Mouse (Mus musculus): ENCODE results near the gene Clic6. TPM values are rescaled to one million over a fixed set of nuclear protein-coding genes. Genes with fewer than 3 reads are reported as not detected.
A peak's percentile ranks its signal among the peaks of the same experiment; 100 is the strongest.
"Not testable (repeated sequence)": the region's sequence is repeated elsewhere in the genome, so short reads cannot be mapped to it uniquely, and the experiment has no call there.

Clic6 gene
- polyA plus RNA-seq, 1 experiment from 2014 or later: 7.1 TPM

- H3K27me3 ChIP-seq (ENCODE audit: insufficient read depth, low read length): no peaks in the 10 kb centered on the region
- H3K4me2 ChIP-seq (ENCODE audit: low read length): no peak overlapping the region
- H3K4me3 ChIP-seq (replicated peaks; ENCODE audit: low read depth, low read length): no peak overlapping the region
- no peaks in the 10 kb centered on the region for H3K36me3 ChIP-seq (ENCODE audit: insufficient read depth, low read length)
- no peaks in the 10 kb centered on the region for H3K4me1 ChIP-seq (replicated peaks; ENCODE audit: insufficient read depth, low read length)
- 68% methylated on average over 13 of the region's 13 CpGs for WGBS
- DNase-seq (ENCODE audit: low spot score) (no peak), ATAC-seq (replicated peaks; ENCODE audit: low FRiP score, low read depth) (no peak)
- H3K27ac ChIP-seq: no peak overlapping the region
- no peaks in the 10 kb centered on the region for H3K9me3 ChIP-seq (replicated peaks; ENCODE audit: low read length)
- H3K9ac ChIP-seq (ENCODE audit: low read depth, low read length): no peak overlapping the region
- no peak for TF ChIP-seq CTCF (IDR thresholded peaks at IDR 0.05; ENCODE audit: low read depth)
These were observed 25.6 kb downstream of the Clic6 start for GRCm38 (mm10) chr16:92510835-92511772.

- Histone ChIP-seq H3K36me3 (ENCODE audit: insufficient read depth, low read length) (no peaks in the 10 kb centered on the region), H3K9me3 (replicated peaks; ENCODE audit: low read length) (no peaks in the 10 kb centered on the region), H3K4me3 (replicated peaks; ENCODE audit: low read depth, low read length) (no peak overlapping the region), H3K4me2 (ENCODE audit: low read length) (no peak overlapping the region), H3K4me1 (replicated peaks; ENCODE audit: insufficient read depth, low read length) (no peaks in the 10 kb centered on the region), H3K27ac (no peak overlapping the region), H3K27me3 (ENCODE audit: insufficient read depth, low read length) (no peaks in the 10 kb centered on the region), H3K9ac (ENCODE audit: low read depth, low read length) (no peak overlapping the region)
- TF ChIP-seq CTCF (IDR thresholded peaks at IDR 0.05; ENCODE audit: low read depth): peak; percentile 67
- WGBS: 61% methylated on average over 5 of the region's 5 CpGs
- no peak for DNase-seq (ENCODE audit: low spot score)
- ATAC-seq (replicated peaks; ENCODE audit: low FRiP score, low read depth): no peak
These were observed 26.3 kb downstream of the Clic6 start for GRCm38 (mm10) chr16:92511773-92512391.

- not testable (repeated sequence) for H3K27me3 ChIP-seq (ENCODE audit: insufficient read depth, low read length); DNase-seq (ENCODE audit: low spot score); H3K9ac ChIP-seq (ENCODE audit: low read depth, low read length); H3K4me3 ChIP-seq (replicated peaks; ENCODE audit: low read depth, low read length); H3K27ac ChIP-seq; H3K4me2 ChIP-seq (ENCODE audit: low read length); H3K36me3 ChIP-seq (ENCODE audit: insufficient read depth, low read length); H3K4me1 ChIP-seq (replicated peaks; ENCODE audit: insufficient read depth, low read length); ATAC-seq (replicated peaks; ENCODE audit: low FRiP score, low read depth); H3K9me3 ChIP-seq (replicated peaks; ENCODE audit: low read length)
- 87% methylated on average over 7 of the region's 9 CpGs for WGBS
These were observed 29.4 kb downstream of the Clic6 start for GRCm38 (mm10) chr16:92514896-92515295.

GRCm38 (mm10) chr16:92516139-92516538, 30.6 kb downstream of the Clic6 start:
- Histone ChIP-seq H3K36me3 (ENCODE audit: insufficient read depth, low read length) (no peaks in the 10 kb centered on the region), H3K4me2 (ENCODE audit: low read length) (no peak overlapping the region), H3K27me3 (ENCODE audit: insufficient read depth, low read length) (no peaks in the 10 kb centered on the region), H3K9me3 (replicated peaks; ENCODE audit: low read length) (no peaks in the 10 kb centered on the region), H3K27ac (no peak overlapping the region), H3K4me3 (replicated peaks; ENCODE audit: low read depth, low read length) (no peak overlapping the region), H3K4me1 (replicated peaks; ENCODE audit: insufficient read depth, low read length) (no peaks in the 10 kb centered on the region), H3K9ac (ENCODE audit: low read depth, low read length) (no peak overlapping the region)
- ATAC-seq (replicated peaks; ENCODE audit: low FRiP score, low read depth): no peak
- no peak for DNase-seq (ENCODE audit: low spot score)
- WGBS: 74% methylated on average over 9 of the region's 9 CpGs
- no peak for TF ChIP-seq CTCF (IDR thresholded peaks at IDR 0.05; ENCODE audit: low read depth)

GRCm38 (mm10) chr16:92518718-92519117, 33.2 kb downstream of the Clic6 start:
- H3K4me3 ChIP-seq (replicated peaks; ENCODE audit: low read depth, low read length): no peak overlapping the region
- H3K4me1 ChIP-seq (replicated peaks; ENCODE audit: insufficient read depth, low read length): no peaks in the 10 kb centered on the region
- no peak for TF ChIP-seq CTCF (IDR thresholded peaks at IDR 0.05; ENCODE audit: low read depth)
- ATAC-seq (replicated peaks; ENCODE audit: low FRiP score, low read depth) (0 out of 2 replicates have a peak, but pooled peaks have one; percentile 49), DNase-seq (ENCODE audit: low spot score) (peak; percentile 27)
- no peaks in the 10 kb centered on the region for H3K9me3 ChIP-seq (replicated peaks; ENCODE audit: low read length)
- WGBS: 44% methylated on average over 4 of the region's 4 CpGs
- H3K36me3 ChIP-seq (ENCODE audit: insufficient read depth, low read length): no peaks in the 10 kb centered on the region
- no peak overlapping the region for H3K27ac ChIP-seq
- H3K4me2 ChIP-seq (ENCODE audit: low read length): no peak overlapping the region
- no peaks in the 10 kb centered on the region for H3K27me3 ChIP-seq (ENCODE audit: insufficient read depth, low read length)
- H3K9ac ChIP-seq (ENCODE audit: low read depth, low read length): no peak overlapping the region

GRCm38 (mm10) chr16:92519820-92520492, 34.4 kb downstream of the Clic6 start:
- ATAC-seq (replicated peaks; ENCODE audit: low FRiP score, low read depth) (no peak; the same call in 1 of the 2 replicates), DNase-seq (ENCODE audit: low spot score) (peak; percentile 75)
- no peak overlapping the region for H3K27ac ChIP-seq
- no peak overlapping the region for H3K9ac ChIP-seq (ENCODE audit: low read depth, low read length)
- H3K4me2 ChIP-seq (ENCODE audit: low read length): no peak overlapping the region
- H3K27me3 ChIP-seq (ENCODE audit: insufficient read depth, low read length): no peaks in the 10 kb centered on the region
- WGBS: 49% methylated on average over 13 of the region's 13 CpGs
- H3K36me3 ChIP-seq (ENCODE audit: insufficient read depth, low read length): no peaks in the 10 kb centered on the region
- H3K4me1 ChIP-seq (replicated peaks; ENCODE audit: insufficient read depth, low read length): no peaks in the 10 kb centered on the region
- H3K9me3 ChIP-seq (replicated peaks; ENCODE audit: low read length): no peaks in the 10 kb centered on the region
- no peak overlapping the region for H3K4me3 ChIP-seq (replicated peaks; ENCODE audit: low read depth, low read length)
- TF ChIP-seq CTCF (IDR thresholded peaks at IDR 0.05; ENCODE audit: low read depth): peak; percentile 76
